Mouse (Mus musculus): ENCODE measurements around the gene Tra2b. TPM values are rescaled to one million over a fixed set of nuclear protein-coding genes. Genes with fewer than 3 reads are reported as not detected.
"Not testable (repeated sequence)": the region's sequence is repeated elsewhere in the genome, so short reads cannot be mapped to it uniquely, and the experiment has no call there.

Gene Tra2b
- polyA plus RNA-seq, 1 experiment from 2014 or later, result 310 TPM

DNA sequence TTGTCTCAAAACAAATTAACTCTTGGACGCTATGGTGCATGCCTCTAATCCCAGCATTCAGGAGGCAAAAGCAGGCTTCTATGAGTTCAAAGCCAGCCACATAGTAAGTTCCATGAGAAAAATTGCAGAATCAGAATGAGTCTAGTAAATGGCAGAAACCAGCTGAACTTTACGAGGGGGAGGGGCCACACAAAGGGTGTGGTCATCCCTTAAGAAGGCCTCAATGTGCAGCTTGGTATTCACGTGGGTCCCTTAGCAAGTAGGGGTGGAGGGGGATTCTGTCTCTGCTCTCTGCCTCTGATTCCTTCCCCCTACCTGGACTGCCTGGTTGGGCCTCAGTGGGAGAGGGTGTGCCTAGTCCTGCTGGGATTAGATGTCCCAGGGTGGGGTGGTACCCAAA, 4.7 kb upstream of the Tra2b start:
- Histone ChIP-seq H3K4me2 (replicated peaks) (no peak overlapping the region), H3K9me3 (replicated peaks) (no peaks in the 10 kb centered on the region), H3K9ac (no peak overlapping the region), H3K4me1 (peaks cover 7% of the 10 kb centered on the region; the same call in 1 of the 2 replicates), H3K4me3 (replicated peaks) (no peak overlapping the region), H3K27me3 (no peaks in the 10 kb centered on the region), H3K27ac (replicated peaks) (no peak overlapping the region), H3K36me3 (no peaks in the 10 kb centered on the region)
- WGBS, result 60% methylated on average over 3 of the region's 3 CpGs
- ATAC-seq (ENCODE audit: insufficient number of reproducible peaks, low FRiP score, low TSS enrichment, low read depth), result no peak

DNA sequence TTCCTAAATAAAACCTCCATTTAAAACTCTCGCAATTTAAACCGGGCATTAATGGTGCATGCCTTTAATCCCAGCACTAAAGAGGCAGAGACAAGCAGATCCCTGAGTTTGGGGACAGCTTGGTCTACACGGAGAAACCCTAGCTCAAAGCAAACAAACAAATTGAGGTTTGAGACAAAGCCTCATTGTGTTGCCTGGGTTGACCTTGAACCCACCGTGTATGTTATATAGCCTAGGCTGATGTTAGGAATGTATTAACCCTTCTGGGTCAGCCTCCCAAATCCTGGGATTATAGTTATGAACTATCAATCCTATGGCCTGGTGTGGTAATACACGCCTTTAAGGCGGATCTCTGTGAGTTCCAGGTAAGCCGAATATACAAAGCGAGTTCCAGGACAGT, 579 bp upstream of the Tra2b start:
- peak overlapping the region; percentile 97 for H3K27ac ChIP-seq (replicated peaks)
- H3K27me3 ChIP-seq, result no peaks in the 10 kb centered on the region
- peak overlapping the region; percentile 47 for H3K9ac ChIP-seq
- peaks cover 17% of the 10 kb centered on the region for H3K4me1 ChIP-seq
- H3K4me2 ChIP-seq (replicated peaks), result peak overlapping the region; percentile 69
- no peak for ATAC-seq (ENCODE audit: insufficient number of reproducible peaks, low FRiP score, low TSS enrichment, low read depth)
- H3K4me3 ChIP-seq (replicated peaks), result peak overlapping the region; percentile 93
- no peaks in the 10 kb centered on the region for H3K36me3 ChIP-seq
- 33% methylated on average over 8 of the region's 8 CpGs for WGBS
- H3K9me3 ChIP-seq (replicated peaks), result no peaks in the 10 kb centered on the region

DNA sequence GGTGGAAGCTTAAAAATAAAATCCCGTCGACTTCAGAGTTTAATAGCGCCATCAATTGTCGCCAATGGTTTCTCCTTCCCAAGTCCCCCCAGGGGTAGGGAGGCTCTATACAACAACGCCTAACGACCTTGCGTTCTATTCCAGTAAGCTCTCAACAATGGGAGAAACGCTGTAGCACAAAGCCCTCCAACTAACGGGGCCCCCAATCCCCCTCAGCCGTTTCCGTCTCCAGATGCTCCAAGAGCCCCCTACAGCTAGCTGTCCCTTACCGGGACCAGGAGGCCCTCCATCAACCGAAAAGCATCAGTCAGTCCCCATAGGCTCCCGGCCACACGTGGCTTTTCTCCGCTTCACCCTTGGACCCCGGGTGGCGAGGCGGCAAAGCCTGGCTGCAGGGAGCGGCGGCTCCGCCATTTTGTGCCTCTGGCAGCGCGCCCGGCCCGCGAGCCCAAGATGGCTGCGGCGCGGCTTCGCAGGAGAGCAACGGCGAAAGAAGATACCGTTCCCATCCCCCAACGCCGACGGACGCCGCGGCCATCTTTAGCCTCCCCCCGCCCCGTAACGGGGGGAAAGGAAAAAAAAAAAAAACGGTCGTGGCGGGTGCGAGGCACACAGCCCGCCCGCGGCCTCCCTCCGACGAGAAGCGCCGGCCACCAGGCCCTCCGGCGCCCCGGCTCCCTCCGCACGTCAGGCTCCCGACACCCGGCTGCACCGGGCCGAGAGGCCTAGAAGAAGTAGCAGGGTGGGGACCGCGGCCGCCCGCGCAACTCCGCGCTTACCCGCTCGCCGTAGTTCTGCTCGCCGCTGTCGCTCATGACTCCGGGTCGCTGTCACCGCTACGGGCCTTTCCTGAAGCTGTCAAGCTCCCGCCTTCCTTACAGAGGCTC, 600 bp downstream of the Tra2b start:
- Histone ChIP-seq H3K4me2 (replicated peaks) (peak overlapping the region; percentile 65), H3K4me3 (replicated peaks) (peak overlapping the region; percentile 93), H3K9me3 (replicated peaks) (no peaks in the 10 kb centered on the region), H3K4me1 (peaks cover 17% of the 10 kb centered on the region), H3K36me3 (no peaks in the 10 kb centered on the region), H3K9ac (peak overlapping the region; percentile 99), H3K27ac (replicated peaks) (peak overlapping the region; percentile 97), H3K27me3 (no peaks in the 10 kb centered on the region)
- WGBS, result under 1% methylated on average over 79 of the region's 81 CpGs
- peak; percentile 63 for ATAC-seq (ENCODE audit: insufficient number of reproducible peaks, low FRiP score, low TSS enrichment, low read depth)

DNA sequence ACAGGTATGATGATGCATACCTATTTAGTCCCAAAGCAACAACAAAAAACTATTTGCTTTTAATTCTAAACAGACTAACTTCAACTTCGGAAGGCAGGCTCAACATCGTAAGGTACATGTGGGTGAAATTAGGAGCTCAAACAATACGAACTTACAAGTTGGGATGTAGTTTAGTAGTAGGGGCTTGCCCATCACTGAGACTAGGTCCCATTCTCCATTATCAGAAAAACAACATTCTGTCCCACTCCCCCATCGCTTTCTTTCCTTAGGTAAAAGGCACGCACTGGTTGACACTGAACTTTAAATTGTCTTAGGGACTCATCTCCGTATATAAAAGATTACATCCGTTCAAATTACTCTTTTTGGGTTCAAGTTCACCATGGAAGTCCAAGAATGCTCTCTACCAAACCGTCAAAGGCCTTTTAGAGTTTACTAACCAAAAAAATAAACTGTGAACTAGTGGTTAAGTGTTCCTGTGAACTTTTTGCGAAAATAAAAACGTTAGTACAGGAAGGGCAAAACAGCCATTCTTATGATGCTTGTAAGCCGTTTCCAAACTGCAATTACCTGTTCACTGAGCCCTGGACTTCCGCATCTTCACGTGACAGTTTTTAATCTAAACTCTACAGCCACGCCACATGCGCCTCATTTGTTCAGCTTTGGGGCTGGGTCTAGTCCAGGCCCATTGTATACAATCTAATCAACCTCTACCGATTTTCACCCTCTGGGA, 1.4 kb downstream of the Tra2b start:
- Histone ChIP-seq H3K9me3 (replicated peaks) (no peaks in the 10 kb centered on the region), H3K4me2 (replicated peaks) (peak overlapping the region; percentile 65), H3K27ac (replicated peaks) (peak overlapping the region; percentile 97), H3K27me3 (no peaks in the 10 kb centered on the region), H3K4me1 (peaks cover 17% of the 10 kb centered on the region), H3K9ac (peak overlapping the region; percentile 99), H3K4me3 (replicated peaks) (peak overlapping the region; percentile 93), H3K36me3 (no peaks in the 10 kb centered on the region)
- WGBS, result under 1% methylated on average over 16 of the region's 16 CpGs
- ATAC-seq (ENCODE audit: insufficient number of reproducible peaks, low FRiP score, low TSS enrichment, low read depth), result no peak

DNA sequence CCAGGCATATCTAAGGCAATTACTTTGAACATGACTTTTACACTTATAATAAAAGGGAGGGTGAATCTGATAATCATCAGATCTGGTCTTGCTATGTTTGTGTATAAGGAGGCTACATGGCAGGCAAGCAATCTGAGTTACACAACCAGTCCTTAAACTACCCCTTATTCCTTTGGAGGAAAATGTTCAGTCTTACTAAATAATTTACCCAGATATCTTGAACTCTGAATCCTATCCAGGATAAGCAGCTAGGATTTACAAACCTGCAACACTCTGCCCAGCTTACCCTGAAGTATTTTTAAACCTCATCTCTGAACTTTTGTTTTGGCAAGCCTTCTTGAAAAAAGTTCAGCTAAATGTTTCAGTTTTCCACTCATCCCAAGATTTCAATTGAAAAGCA, 2.7 kb downstream of the Tra2b start:
- Histone ChIP-seq H3K27me3 (no peaks in the 10 kb centered on the region), H3K4me3 (replicated peaks) (peak overlapping the region; percentile 93), H3K27ac (replicated peaks) (no peak overlapping the region), H3K4me2 (replicated peaks) (peak overlapping the region; percentile 65), H3K9me3 (replicated peaks) (no peaks in the 10 kb centered on the region), H3K9ac (0 out of 2 replicates have a peak overlapping the region, but pooled peaks have one; percentile 2), H3K36me3 (no peaks in the 10 kb centered on the region), H3K4me1 (peaks cover 21% of the 10 kb centered on the region)
- ATAC-seq (ENCODE audit: insufficient number of reproducible peaks, low FRiP score, low TSS enrichment, low read depth), result no peak

DNA sequence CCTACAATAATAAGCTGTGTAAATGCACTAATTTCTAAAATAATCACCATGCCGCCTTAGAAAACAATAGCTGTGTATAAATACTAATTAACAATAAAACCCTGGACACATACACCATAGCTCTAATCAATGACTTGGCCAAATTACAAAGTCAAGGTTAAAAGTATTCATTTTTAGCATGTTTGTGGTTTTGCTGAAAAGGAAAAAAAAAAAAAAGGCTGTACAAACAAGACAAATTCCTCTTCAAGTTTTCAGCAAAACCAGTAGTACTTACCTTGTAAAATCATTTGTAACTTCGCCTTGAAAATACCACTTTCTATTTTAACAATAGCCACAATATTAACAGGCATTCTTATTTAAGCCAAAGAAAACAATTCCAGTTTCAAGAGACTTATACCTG, 4.2 kb downstream of the Tra2b start:
- WGBS, result 74% methylated on average over 2 of the region's 2 CpGs
- ATAC-seq (ENCODE audit: insufficient number of reproducible peaks, low FRiP score, low TSS enrichment, low read depth), result no peak
- no peak overlapping the region for H3K4me2 ChIP-seq (replicated peaks)

DNA sequence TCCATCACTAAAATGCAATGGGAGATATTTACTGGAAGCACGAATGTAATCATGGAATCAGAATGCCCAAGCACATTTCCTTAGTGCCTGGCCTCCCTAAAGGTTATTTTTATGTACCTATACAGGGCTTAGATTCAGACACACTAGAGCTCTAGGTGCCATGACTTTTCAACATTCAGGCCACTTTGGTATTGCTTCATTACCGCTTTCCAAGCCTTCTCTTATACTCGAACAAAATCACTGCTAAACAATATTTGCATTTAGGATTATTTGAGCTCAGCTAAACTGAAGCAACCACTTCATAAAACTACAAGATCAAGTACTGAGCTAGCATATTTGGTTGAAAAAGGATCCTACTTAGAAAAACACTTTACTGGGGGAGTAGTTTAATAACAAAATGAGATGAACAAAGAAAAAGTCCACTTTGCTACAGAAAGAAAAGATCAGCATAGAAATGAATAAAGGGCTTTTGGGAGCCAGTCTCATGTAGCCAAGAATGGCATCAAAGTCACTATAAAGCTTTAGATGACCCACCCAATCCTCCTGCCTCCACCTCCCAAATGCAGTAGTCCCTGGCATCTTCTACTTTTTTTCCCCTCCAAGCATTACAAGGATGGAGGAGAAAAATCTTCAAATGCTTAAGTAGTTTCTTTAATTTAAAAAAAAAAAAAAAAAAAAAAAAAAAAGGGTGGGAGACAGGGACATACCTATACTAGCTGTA, 5.2 kb downstream of the Tra2b start:
- Histone ChIP-seq H3K36me3 (no peaks in the 10 kb centered on the region), H3K4me1 (peaks cover 14% of the 10 kb centered on the region), H3K4me2 (replicated peaks) (no peak overlapping the region), H3K27me3 (no peaks in the 10 kb centered on the region), H3K9ac (no peak overlapping the region), H3K27ac (replicated peaks) (no peak overlapping the region), H3K9me3 (replicated peaks) (no peaks in the 10 kb centered on the region), H3K4me3 (replicated peaks) (no peak overlapping the region)
- no peak for ATAC-seq (ENCODE audit: insufficient number of reproducible peaks, low FRiP score, low TSS enrichment, low read depth)
- 47% methylated on average over 3 of the region's 3 CpGs for WGBS

More for the DNA sequence above, 4.2 kb downstream of the Tra2b start:
- Histone ChIP-seq H3K4me1 (peaks cover 18% of the 10 kb centered on the region), H3K9ac (no peak overlapping the region), H3K36me3 (no peaks in the 10 kb centered on the region), H3K27me3 (no peaks in the 10 kb centered on the region), H3K4me3 (replicated peaks) (no peak overlapping the region), H3K27ac (replicated peaks) (no peak overlapping the region), H3K9me3 (replicated peaks) (no peaks in the 10 kb centered on the region)

DNA sequence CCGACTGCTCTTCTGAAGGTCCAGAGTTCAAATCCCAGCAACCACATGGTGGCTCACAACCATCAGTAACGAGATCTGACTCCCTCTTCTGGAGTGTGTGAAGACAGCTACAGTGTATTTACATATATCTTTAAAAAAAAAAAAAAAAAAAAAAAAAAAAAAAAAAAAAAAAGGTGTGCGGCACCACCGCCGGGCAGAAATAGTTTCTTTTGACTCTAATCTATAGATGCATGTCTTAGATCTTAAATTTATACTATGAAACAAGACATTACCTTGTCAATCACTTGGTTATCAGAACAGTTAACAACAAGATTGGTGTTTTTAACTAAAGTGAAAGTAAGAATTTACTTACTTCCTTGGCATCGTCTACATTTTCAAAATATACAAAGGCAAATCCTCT, 13.6 kb downstream of the Tra2b start:
- H3K4me2 ChIP-seq (replicated peaks); H3K27ac ChIP-seq (replicated peaks); ATAC-seq (ENCODE audit: insufficient number of reproducible peaks, low FRiP score, low TSS enrichment, low read depth); H3K27me3 ChIP-seq; H3K4me3 ChIP-seq (replicated peaks); H3K9me3 ChIP-seq (replicated peaks); H3K9ac ChIP-seq; H3K4me1 ChIP-seq: not testable (repeated sequence)
- 85% methylated on average over 6 of the region's 6 CpGs for WGBS
- H3K36me3 ChIP-seq, result peaks cover 48% of the 10 kb centered on the region

DNA sequence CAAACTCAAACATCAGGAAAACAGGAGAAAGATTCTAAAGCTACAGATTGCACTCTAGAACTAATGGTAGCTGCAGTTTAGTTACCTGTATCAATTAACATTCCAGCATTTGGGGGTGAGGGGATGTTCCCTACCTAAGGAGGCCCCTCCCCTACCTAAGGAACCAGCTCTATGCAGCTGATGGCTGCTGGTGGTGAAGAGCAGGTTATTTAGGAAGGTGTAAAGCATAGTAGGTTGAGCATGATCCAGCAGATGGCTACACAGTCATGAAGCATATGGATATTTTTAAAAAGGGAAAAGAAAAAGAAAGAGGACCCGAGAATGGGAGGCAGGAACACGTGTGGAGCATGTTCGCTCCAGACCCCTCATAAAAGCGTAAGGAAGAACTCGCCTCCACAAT, 15.5 kb downstream of the Tra2b start:
- H3K9me3 ChIP-seq (replicated peaks), result no peaks in the 10 kb centered on the region
- 90% methylated on average over 5 of the region's 5 CpGs for WGBS
- H3K27me3 ChIP-seq, result no peaks in the 10 kb centered on the region
- H3K27ac ChIP-seq (replicated peaks), result no peak overlapping the region
- H3K36me3 ChIP-seq, result peaks cover 53% of the 10 kb centered on the region
- no peak for ATAC-seq (ENCODE audit: insufficient number of reproducible peaks, low FRiP score, low TSS enrichment, low read depth)
- no peaks in the 10 kb centered on the region for H3K4me1 ChIP-seq
- H3K9ac ChIP-seq, result no peak overlapping the region
- no peak overlapping the region for H3K4me3 ChIP-seq (replicated peaks)
- H3K4me2 ChIP-seq (replicated peaks), result no peak overlapping the region

DNA sequence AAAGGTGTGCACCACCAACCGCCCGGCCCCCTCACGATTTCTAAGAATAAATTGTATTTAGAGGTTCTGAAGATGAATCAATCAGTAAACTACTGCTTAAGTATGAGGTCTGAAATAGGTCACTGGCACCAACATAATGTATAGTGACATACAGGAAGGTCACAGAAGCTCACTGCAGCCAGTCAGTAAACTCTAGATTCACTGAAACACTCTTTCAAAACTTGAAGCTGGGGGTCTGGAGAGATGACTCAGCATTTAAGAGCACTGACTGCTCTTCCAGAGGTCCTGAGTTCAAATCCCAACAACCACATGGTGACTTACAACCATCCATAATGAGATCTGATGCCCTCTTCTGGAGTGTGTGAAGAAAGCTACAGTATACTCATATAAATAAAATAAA, 16.1 kb downstream of the Tra2b start:
- no peak overlapping the region for H3K27ac ChIP-seq (replicated peaks)
- no peak overlapping the region for H3K4me3 ChIP-seq (replicated peaks)
- WGBS, result 96% methylated on average over 3 of the region's 3 CpGs
- no peaks in the 10 kb centered on the region for H3K9me3 ChIP-seq (replicated peaks)
- H3K4me1 ChIP-seq, result no peaks in the 10 kb centered on the region
- no peak overlapping the region for H3K9ac ChIP-seq
- no peak for ATAC-seq (ENCODE audit: insufficient number of reproducible peaks, low FRiP score, low TSS enrichment, low read depth)
- peaks cover 57% of the 10 kb centered on the region for H3K36me3 ChIP-seq
- H3K4me2 ChIP-seq (replicated peaks), result no peak overlapping the region
- no peaks in the 10 kb centered on the region for H3K27me3 ChIP-seq

DNA sequence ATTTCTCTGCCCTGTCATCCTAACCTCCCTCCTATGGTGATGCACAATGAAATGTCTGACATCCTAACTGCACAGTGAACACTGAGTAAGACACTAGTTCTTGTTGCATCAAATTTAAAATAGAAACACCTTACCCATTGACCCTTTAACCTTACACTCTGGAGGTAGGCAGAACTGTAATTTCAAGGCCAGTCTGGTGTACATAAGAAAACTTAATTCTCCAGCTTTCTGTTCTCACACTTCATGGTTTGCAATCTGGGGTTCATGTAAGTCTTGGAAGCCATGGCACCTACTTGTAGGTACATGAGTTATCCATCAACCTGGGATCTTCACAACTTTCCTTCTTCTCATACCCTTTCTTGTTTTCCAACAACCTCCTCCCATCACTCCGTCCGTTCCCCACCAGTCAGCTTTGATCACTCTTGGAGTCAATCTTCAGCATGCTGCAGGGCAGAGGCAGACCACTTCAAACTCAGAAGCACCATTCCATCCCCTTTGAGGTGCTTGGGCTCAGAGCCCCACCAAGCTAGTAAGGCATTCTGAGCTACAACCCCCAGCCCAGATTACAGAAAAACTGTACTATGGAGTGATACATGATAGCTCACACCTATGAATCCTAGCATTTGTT, 23.5 kb downstream of the Tra2b start:
- Histone ChIP-seq H3K4me3 (replicated peaks) (no peak overlapping the region), H3K36me3 (peaks cover 54% of the 10 kb centered on the region), H3K27me3 (no peaks in the 10 kb centered on the region), H3K4me1 (no peaks in the 10 kb centered on the region), H3K27ac (replicated peaks) (no peak overlapping the region), H3K4me2 (replicated peaks) (no peak overlapping the region), H3K9ac (no peak overlapping the region), H3K9me3 (replicated peaks) (no peaks in the 10 kb centered on the region)
- no peak for ATAC-seq (ENCODE audit: insufficient number of reproducible peaks, low FRiP score, low TSS enrichment, low read depth)
- WGBS, result 83% methylated on average over 2 of the region's 2 CpGs

Data from embryonic facial prominence, embryonic 15.5 days (tissue).